Mouse (Mus musculus) intestine, embryonic 14.5 days (tissue): Measurements from ENCODE around the gene Psmb10. TPM values are rescaled to one million over a fixed set of nuclear protein-coding genes. Genes with fewer than 3 reads are reported as not detected.

Experiments
- ATAC-seq: fragments of 200-750 bp; cut with Nextera tagmentation; replicated peaks from 2 replicates; pipeline ENCODE4 v1.8.0; 2017; ENCODE audit warnings: low read depth, moderate number of reproducible peaks, moderate TSS enrichment, moderate library complexity; ENCODE audit not compliant: low FRiP score, low TSS enrichment
- DNase-seq: peaks from one replicate; pipeline ENCODE4 v3.0.0-alpha.2; 2018; ENCODE audit warnings: low spot score
- H3K27ac ChIP-seq: fragments of 300-500 bp; sonication (generic); 2 replicates; pipeline ENCODE4 v1.5.1; 2014; ENCODE audit warnings: low read depth, mild to moderate bottlenecking, control low read depth
- H3K27me3 ChIP-seq: fragments of 300-500 bp; sonication (generic); replicated peaks from 2 replicates; pipeline ENCODE4 v1.6.1; 2014; ENCODE audit warnings: low read length, control low read depth; ENCODE audit not compliant: control insufficient read depth, insufficient read depth
- H3K36me3 ChIP-seq: fragments of 300-500 bp; sonication (generic); 2 replicates; pipeline ENCODE4 v1.6.1; 2014; ENCODE audit warnings: low read length, control low read depth; ENCODE audit not compliant: control insufficient read depth, insufficient read depth
- H3K4me1 ChIP-seq: fragments of 300-500 bp; sonication (generic); replicated peaks from 2 replicates; pipeline ENCODE4 v1.6.1; 2014; ENCODE audit warnings: low read length, control low read depth, mixed read lengths; ENCODE audit not compliant: control insufficient read depth, insufficient read depth
- H3K4me2 ChIP-seq: fragments of 300-500 bp; sonication (generic); 2 replicates; pipeline ENCODE4 v1.6.1; 2014; ENCODE audit warnings: low read length
- H3K4me3 ChIP-seq: fragments of 300-500 bp; sonication (generic); 2 replicates; pipeline ENCODE4 v1.5.1; 2014; ENCODE audit warnings: low read depth, low read length, control low read depth, mixed read lengths
- H3K9ac ChIP-seq: fragments of 300-500 bp; sonication (generic); 2 replicates; pipeline ENCODE4 v1.6.1; 2014; ENCODE audit warnings: mild to moderate bottlenecking, low read length
- H3K9me3 ChIP-seq: fragments of 300-500 bp; sonication (generic); 2 replicates; pipeline ENCODE4 v1.6.1; 2016; ENCODE audit warnings: low read length, control low read depth; ENCODE audit not compliant: control insufficient read depth
- WGBS: fragments of 180-500 bp; shearing (Covaris S2); extraction: QIAGEN DNeasy Blood & Tissue Kit; methylation state at CpG from one replicate; pipeline ENCODE4 v1.1.7; 2014; 5-methylcytosine and 5-hydroxymethylcytosine counted together
- polyA plus RNA-seq: library from polyadenylated mRNA; unstranded; fragments of >200 nt; fragmentation: Nextera tagmentation; extraction: Ambion mirVana; gene quantifications from 2 replicates; pipeline ENCODE4 v1.2.1, GENCODE M21; 2014

Gene Psmb10
- polyA plus RNA-seq, 1 experiment from 2014 or later: 64.8 TPM

DNA sequence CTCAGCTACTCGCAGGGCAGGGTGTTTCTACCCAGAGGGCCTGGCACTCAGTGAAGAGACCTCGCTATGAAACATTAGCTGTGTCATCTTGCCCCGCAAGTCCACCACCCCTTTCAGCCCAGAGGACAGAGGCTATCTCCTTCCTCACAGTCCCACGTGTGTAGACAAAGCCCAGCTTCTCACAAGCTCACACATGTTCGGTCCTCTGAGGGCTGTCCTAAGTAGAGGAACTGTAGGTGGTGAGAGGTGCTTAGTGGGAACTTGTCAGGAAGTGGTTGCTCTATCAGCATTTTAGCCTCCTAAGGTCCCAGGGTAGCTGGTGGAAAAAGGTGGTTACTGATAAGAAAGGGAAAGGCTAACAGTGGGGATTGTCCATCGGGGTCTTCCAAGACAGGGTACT, 3.1 kb downstream of the Psmb10 start:
- Histone ChIP-seq H3K27ac (no peak overlapping the region), H3K4me3 (no peak overlapping the region), H3K27me3 (no peaks in the 10 kb centered on the region), H3K9ac (no peak overlapping the region), H3K36me3 (peaks cover 35% of the 10 kb centered on the region), H3K4me2 (no peak overlapping the region), H3K9me3 (no peaks in the 10 kb centered on the region), H3K4me1 (peaks cover 13% of the 10 kb centered on the region; the same call in 1 of the 2 replicates)
- DNase-seq: no peak
- 76% methylated on average over 6 of the region's 6 CpGs for WGBS
- ATAC-seq: no peak

- H3K4me2 ChIP-seq: no peak within 1 kb of the TSS
- peaks cover 36% of the 10 kb centered on the region for H3K36me3 ChIP-seq
- no peak within 1 kb of the TSS for H3K4me3 ChIP-seq
- H3K4me1 ChIP-seq: peaks cover 13% of the 10 kb centered on the region; the same call in 1 of the 2 replicates
- no peak for DNase-seq
- H3K27me3 ChIP-seq: no peaks in the 10 kb centered on the region
- 88% methylated on average over 2 of the region's 2 CpGs for WGBS
- no peak within 1 kb of the TSS for H3K27ac ChIP-seq
- no peak within 1 kb of the TSS for H3K9ac ChIP-seq
- H3K9me3 ChIP-seq: no peaks in the 10 kb centered on the region
- ATAC-seq: no peak
Observed at GRCm38 (mm10) chr8:105933762-105934161, 4.5 kb downstream of the Psmb10 start, which contains the start of gene Ctrl. Gene Ctrl (minus strand): TSS chr8:105933862.

- Histone ChIP-seq H3K36me3 (peaks cover 39% of the 10 kb centered on the region), H3K27me3 (no peaks in the 10 kb centered on the region), H3K9me3 (no peaks in the 10 kb centered on the region), H3K4me1 (peaks cover 8% of the 10 kb centered on the region; the same call in 1 of the 2 replicates), H3K4me2 (no peak overlapping the region), H3K4me3 (no peak overlapping the region), H3K9ac (no peak overlapping the region), H3K27ac (no peak overlapping the region)
- WGBS: 90% methylated on average over 11 of the region's 11 CpGs
- no peak for ATAC-seq
- DNase-seq: no peak
Observed at GRCm38 (mm10) chr8:105932525-105932924, 5.7 kb downstream of the Psmb10 start.

DNA sequence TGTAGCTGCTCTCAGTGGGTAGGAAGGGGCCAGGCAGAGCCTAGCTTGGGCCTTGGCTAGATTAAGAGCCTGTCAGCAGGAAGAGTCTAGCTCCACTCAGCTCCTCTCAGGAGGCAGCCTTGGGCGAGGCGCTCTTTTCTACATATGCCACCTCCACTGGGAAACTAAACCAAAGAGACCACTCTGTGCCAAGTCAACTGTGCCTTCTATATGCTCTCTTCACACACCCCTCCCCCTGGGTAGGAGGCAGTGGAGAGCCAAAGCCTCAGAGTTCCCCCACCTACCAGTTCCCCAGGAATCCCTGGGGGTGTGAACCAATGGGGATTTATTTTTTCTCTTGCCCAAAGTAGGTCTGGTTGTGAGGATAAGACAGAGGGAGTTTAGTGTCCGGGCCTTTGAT, 7.0 kb downstream of the Psmb10 start:
- no peak overlapping the region for H3K4me3 ChIP-seq
- no peak overlapping the region for H3K4me2 ChIP-seq
- 97% methylated on average over 3 of the region's 3 CpGs for WGBS
- ATAC-seq (no peak), DNase-seq (no peak)
- H3K36me3 ChIP-seq: peaks cover 46% of the 10 kb centered on the region
- no peak overlapping the region for H3K27ac ChIP-seq
- H3K4me1 ChIP-seq: peaks cover 5% of the 10 kb centered on the region; the same call in 1 of the 2 replicates
- no peak overlapping the region for H3K9ac ChIP-seq
- H3K9me3 ChIP-seq: no peaks in the 10 kb centered on the region
- H3K27me3 ChIP-seq: no peaks in the 10 kb centered on the region

GRCm38 (mm10) chr8:105930602-105931001, 7.6 kb downstream of the Psmb10 start:
- Histone ChIP-seq H3K9ac (no peak overlapping the region), H3K27ac (no peak overlapping the region), H3K27me3 (no peaks in the 10 kb centered on the region), H3K9me3 (no peaks in the 10 kb centered on the region), H3K36me3 (peaks cover 51% of the 10 kb centered on the region), H3K4me2 (no peak overlapping the region), H3K4me3 (no peak overlapping the region), H3K4me1 (no peaks in the 10 kb centered on the region)
- ATAC-seq (peak; percentile 62; the same call in 1 of the 2 replicates), DNase-seq (peak; percentile 95)
- WGBS: 21% methylated on average over 8 of the region's 8 CpGs

- WGBS: 70% methylated on average over 3 of the region's 3 CpGs
- DNase-seq (no peak), ATAC-seq (no peak)
- Histone ChIP-seq H3K27me3 (no peaks in the 10 kb centered on the region), H3K9ac (no peak overlapping the region), H3K4me1 (no peaks in the 10 kb centered on the region), H3K9me3 (no peaks in the 10 kb centered on the region), H3K36me3 (peaks cover 25% of the 10 kb centered on the region), H3K27ac (no peak overlapping the region), H3K4me2 (no peak overlapping the region), H3K4me3 (no peak overlapping the region)
Observed at GRCm38 (mm10) chr8:105925123-105925522, 13.1 kb downstream of the Psmb10 start.

- Histone ChIP-seq H3K27me3 (no peaks in the 10 kb centered on the region), H3K9ac (no peak overlapping the region), H3K27ac (no peak overlapping the region), H3K36me3 (peaks cover 30% of the 10 kb centered on the region), H3K4me1 (no peaks in the 10 kb centered on the region), H3K9me3 (no peaks in the 10 kb centered on the region), H3K4me2 (no peak overlapping the region), H3K4me3 (no peak overlapping the region)
- 88% methylated on average over 3 of the region's 3 CpGs for WGBS
- ATAC-seq: no peak
- DNase-seq: no peak
Observed at GRCm38 (mm10) chr8:105919390-105919789, 18.9 kb downstream of the Psmb10 start.

GRCm38 (mm10) chr8:105900941-105901616, 37.2 kb downstream of the Psmb10 start:
- Histone ChIP-seq H3K36me3 (0 out of 2 replicates have a peak, but pooled peaks cover 3% of the 10 kb centered on the region), H3K27ac (peak overlapping the region; percentile 81), H3K9me3 (no peaks in the 10 kb centered on the region), H3K4me2 (peak overlapping the region; percentile 70), H3K4me1 (peaks cover 8% of the 10 kb centered on the region), H3K9ac (peak overlapping the region; percentile 86), H3K27me3 (no peaks in the 10 kb centered on the region), H3K4me3 (peak overlapping the region; percentile 76)
- no peak for DNase-seq
- 29% methylated on average over 16 of the region's 16 CpGs for WGBS
- no peak for ATAC-seq
